Mouse (Mus musculus) hindbrain, embryonic 14.5 days (tissue): ENCODE data around the gene Duxf3. TPM values are rescaled to one million over a fixed set of nuclear protein-coding genes. Genes with fewer than 3 reads are reported as not detected.
"Not testable (repeated sequence)": the region's sequence is repeated elsewhere in the genome, so short reads cannot be mapped to it uniquely, and the experiment has no call there.

Experiments used
- ATAC-seq: fragments of 200-750 bp; cut with Nextera tagmentation; 2 replicates; pipeline ENCODE4 v1.8.0; 2017; ENCODE audit warnings: moderate number of reproducible peaks, mild to moderate bottlenecking, moderate TSS enrichment, moderate library complexity; ENCODE audit not compliant: low FRiP score
- DNase-seq: peaks from one replicate; pipeline ENCODE4 v3.0.0-alpha.2; 2015; ENCODE audit warnings: low spot score
- H3K27ac ChIP-seq: fragments of 300-500 bp; sonication (generic); 2 replicates; pipeline ENCODE4 v1.5.1; 2014; ENCODE audit warnings: mild to moderate bottlenecking, moderate library complexity
- H3K27me3 ChIP-seq: fragments of 300-500 bp; sonication (generic); 2 replicates; pipeline ENCODE4 v1.6.1; 2014; ENCODE audit warnings: mild to moderate bottlenecking, low read length, mixed read lengths; ENCODE audit not compliant: control insufficient read depth, insufficient read depth
- H3K36me3 ChIP-seq: fragments of 300-500 bp; sonication (generic); replicated peaks from 2 replicates; pipeline ENCODE4 v1.6.1; 2014; ENCODE audit not compliant: control insufficient read depth, insufficient read depth
- H3K4me1 ChIP-seq: fragments of 300-500 bp; sonication (generic); replicated peaks from 2 replicates; pipeline ENCODE4 v1.6.1; 2014; ENCODE audit warnings: antibody characterized with exemption, low read length, mixed read lengths; ENCODE audit not compliant: control insufficient read depth, insufficient read depth
- H3K4me2 ChIP-seq: fragments of 300-500 bp; sonication (generic); replicated peaks from 2 replicates; pipeline ENCODE4 v1.6.1; 2014; ENCODE audit warnings: mild to moderate bottlenecking, moderate library complexity
- H3K4me3 ChIP-seq: fragments of 300-500 bp; sonication (generic); replicated peaks from 2 replicates; pipeline ENCODE4 v1.5.1; 2014; ENCODE audit warnings: mild to moderate bottlenecking, low read length
- H3K9ac ChIP-seq: fragments of 300-500 bp; sonication (generic); 2 replicates; pipeline ENCODE4 v1.6.1; 2014
- H3K9me3 ChIP-seq: fragments of 300-500 bp; sonication (generic); 2 replicates; pipeline ENCODE4 v1.6.1; 2016; ENCODE audit warnings: low read length; ENCODE audit not compliant: control insufficient read depth
- WGBS: fragments of 180-500 bp; shearing (Covaris S2); extraction: QIAGEN DNeasy Blood & Tissue Kit; methylation state at CpG from one replicate; pipeline ENCODE4 v1.1.7; 2014; 5-methylcytosine and 5-hydroxymethylcytosine counted together
- polyA plus RNA-seq: library from polyadenylated mRNA; unstranded; fragments of >200 nt; fragmentation: Nextera tagmentation; extraction: Ambion mirVana; gene quantifications from 2 replicates; pipeline ENCODE4 v1.2.1, GENCODE M21; 2014

The Duxf3 gene
- polyA plus RNA-seq, 1 experiment from 2014 or later = not detected

- H3K9ac ChIP-seq, H3K36me3 ChIP-seq, ATAC-seq, H3K4me2 ChIP-seq, H3K4me1 ChIP-seq, H3K4me3 ChIP-seq, DNase-seq, H3K27me3 ChIP-seq, H3K27ac ChIP-seq: not testable (repeated sequence)
- whole genome bisulfite sequencing = 88% methylated on average over 4 of the region's 4 CpGs
- peaks cover 17% of the 10 kb centered on the region for H3K9me3 ChIP-seq
Observed at GRCm38 (mm10) chr10:58234985-58235384, 2.5 kb upstream of the Duxf3 start.

DNA sequence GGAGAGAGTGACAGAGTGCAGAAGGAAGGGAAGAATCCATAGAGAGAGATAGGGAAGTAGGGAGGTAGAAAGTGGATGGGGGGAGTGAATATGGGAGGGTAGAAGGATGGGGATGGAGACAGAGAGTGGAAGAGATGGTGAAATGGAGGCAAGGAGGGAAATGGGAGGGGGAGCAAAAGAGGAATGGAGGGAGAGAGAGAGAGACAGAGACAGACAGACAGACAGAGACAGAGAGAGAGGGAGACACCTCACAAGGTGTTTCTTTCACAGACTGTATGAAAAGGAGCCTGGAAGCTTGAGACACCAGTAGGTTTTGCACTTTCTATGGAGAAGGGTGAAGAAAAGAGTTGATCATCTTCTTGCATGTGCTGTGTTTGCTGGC lies 1.3 kb upstream of the Duxf3 start:
- peaks cover 13% of the 10 kb centered on the region for H3K9me3 ChIP-seq
- H3K4me3 ChIP-seq, H3K36me3 ChIP-seq, H3K27ac ChIP-seq, H3K27me3 ChIP-seq, ATAC-seq, H3K9ac ChIP-seq, H3K4me2 ChIP-seq, H3K4me1 ChIP-seq, DNase-seq: not testable (repeated sequence)

- H3K27me3 ChIP-seq, H3K9ac ChIP-seq, H3K27ac ChIP-seq, DNase-seq, H3K4me2 ChIP-seq, H3K4me1 ChIP-seq, H3K36me3 ChIP-seq, H3K4me3 ChIP-seq: not testable (repeated sequence)
- 85% methylated on average over 9 of the region's 10 CpGs for WGBS
- peak; percentile 59 for ATAC-seq
- H3K9me3 ChIP-seq = peaks cover 13% of the 10 kb centered on the region
Observed at GRCm38 (mm10) chr10:58233054-58233739, 722 bp upstream of the Duxf3 start.

GRCm38 (mm10) chr10:58231779-58232640 lies 465 bp downstream of the Duxf3 start:
- H3K4me1 ChIP-seq, H3K36me3 ChIP-seq, H3K27me3 ChIP-seq, DNase-seq, H3K27ac ChIP-seq, H3K9ac ChIP-seq, H3K4me3 ChIP-seq, H3K4me2 ChIP-seq: not testable (repeated sequence)
- peak; percentile 86 for ATAC-seq
- WGBS = 89% methylated on average over 31 of the region's 35 CpGs
- peaks cover 13% of the 10 kb centered on the region for H3K9me3 ChIP-seq

GRCm38 (mm10) chr10:58231088-58231487 lies 1.4 kb downstream of the Duxf3 start:
- H3K4me2 ChIP-seq, H3K4me3 ChIP-seq, H3K9ac ChIP-seq, H3K36me3 ChIP-seq, H3K4me1 ChIP-seq, DNase-seq, H3K27ac ChIP-seq, H3K27me3 ChIP-seq: not testable (repeated sequence)
- WGBS = 86% methylated on average over 5 of the region's 7 CpGs
- H3K9me3 ChIP-seq = peaks cover 13% of the 10 kb centered on the region
- ATAC-seq = peak; percentile 47

- H3K4me1 ChIP-seq, DNase-seq, ATAC-seq, H3K9ac ChIP-seq, H3K36me3 ChIP-seq, H3K27me3 ChIP-seq, H3K4me2 ChIP-seq, H3K4me3 ChIP-seq, H3K27ac ChIP-seq: not testable (repeated sequence)
- 52% methylated on average over 3 of the region's 3 CpGs for WGBS
- H3K9me3 ChIP-seq = peaks cover 13% of the 10 kb centered on the region
Observed at GRCm38 (mm10) chr10:58230021-58230420, 2.5 kb downstream of the Duxf3 start.

GRCm38 (mm10) chr10:58227798-58228197 lies 4.7 kb downstream of the Duxf3 start:
- not testable (repeated sequence) for H3K27me3 ChIP-seq
- WGBS = 88% methylated on average over 2 of the region's 6 CpGs

DNA sequence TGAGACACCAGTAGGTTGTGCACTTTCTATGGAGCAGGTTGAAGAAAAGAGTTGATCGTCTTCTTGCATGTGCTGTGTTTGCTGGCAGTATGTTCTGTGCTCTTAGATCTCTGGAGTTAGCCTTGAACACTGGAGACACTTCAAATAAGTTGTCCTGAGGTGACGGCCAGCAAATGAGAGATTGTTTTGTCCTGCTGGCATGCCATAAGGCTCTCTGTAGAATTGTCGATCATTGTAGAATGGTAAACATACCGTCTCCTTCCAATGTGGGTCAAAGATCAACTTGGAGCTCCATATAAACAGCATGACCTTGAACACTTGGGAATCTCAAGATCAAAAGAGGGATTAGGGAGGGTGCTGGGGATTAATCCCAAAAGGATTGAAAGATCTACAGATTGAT lies 6.1 kb downstream of the Duxf3 start:
- H3K9ac ChIP-seq, ATAC-seq, H3K9me3 ChIP-seq, H3K36me3 ChIP-seq, DNase-seq, H3K27ac ChIP-seq, H3K4me2 ChIP-seq, H3K4me1 ChIP-seq, H3K27me3 ChIP-seq, H3K4me3 ChIP-seq: not testable (repeated sequence)
- WGBS = 89% methylated on average over 4 of the region's 4 CpGs

More at GRCm38 (mm10) chr10:58227798-58228197, 4.7 kb downstream of the Duxf3 start:
- H3K27ac ChIP-seq, H3K4me1 ChIP-seq, H3K4me3 ChIP-seq, ATAC-seq, H3K36me3 ChIP-seq, H3K9ac ChIP-seq, H3K4me2 ChIP-seq, DNase-seq: not testable (repeated sequence)
- H3K9me3 ChIP-seq = peaks cover 11% of the 10 kb centered on the region

- not testable (repeated sequence) for DNase-seq, ATAC-seq, H3K4me2 ChIP-seq, H3K4me3 ChIP-seq, H3K27me3 ChIP-seq, H3K9me3 ChIP-seq, H3K27ac ChIP-seq, H3K4me1 ChIP-seq, H3K9ac ChIP-seq, H3K36me3 ChIP-seq
- 88% methylated on average over 16 of the region's 18 CpGs for WGBS
Observed at GRCm38 (mm10) chr10:58224827-58225785, 7.4 kb downstream of the Duxf3 start, which contains the start of gene AW822073. TSS of gene AW822073 (minus strand) at chr10:58224930.
